Comparison of ENCODE assay signal across 7 mouse cellular contexts in genomic region chr7:45369836-45370474, GRCm38 (mm10). TPM values are rescaled to one million over a fixed set of nuclear protein-coding genes. Genes with fewer than 3 reads are reported as not detected.
DNase-seq lines count a peak whose midpoint lies in the region; ATAC-seq and TF ChIP-seq lines count a peak whose summit lies in the region.

No protein-coding gene starts in this region.

- no peak for ATAC-seq in embryonic facial prominence, embryonic 11.5 days (replicated peaks; ENCODE audit: insufficient number of reproducible peaks, low FRiP score, low TSS enrichment, low read depth)
- peak; percentile 1; the same call in 1 of the 2 replicates for ATAC-seq in midbrain, embryonic 13.5 days

- WGBS in lung, adult 2 months = 7% methylated on average over 52 of the region's 52 CpGs
- 10% methylated on average over 50 of the region's 52 CpGs for WGBS in embryonic facial prominence, embryonic 11.5 days
- WGBS in hindbrain, embryonic 10.5 days = 9% methylated on average over 52 of the region's 52 CpGs
- 8% methylated on average over 50 of the region's 52 CpGs for WGBS in midbrain, embryonic 13.5 days

- H3K27ac ChIP-seq in embryonic facial prominence, embryonic 11.5 days (replicated peaks; ENCODE audit: low read depth, low read length) = no peak overlapping the region
- H3K27ac ChIP-seq in hindbrain, embryonic 10.5 days = peak overlapping the region; percentile 59; the same call in 1 of the 2 replicates
- H3K27ac ChIP-seq in midbrain, embryonic 13.5 days = no peak overlapping the region

- H3K4me2 ChIP-seq in embryonic facial prominence, embryonic 11.5 days (ENCODE audit: low read depth, low read length) = peak overlapping the region; percentile 91
- H3K4me2 ChIP-seq in midbrain, embryonic 13.5 days (replicated peaks) = peak overlapping the region; percentile 88

- H3K9ac ChIP-seq in embryonic facial prominence, embryonic 11.5 days (replicated peaks; ENCODE audit: low read length) = peak overlapping the region; percentile 43
- peak overlapping the region; percentile 75 for H3K9ac ChIP-seq in midbrain, embryonic 13.5 days (replicated peaks)

- no peak for TF ChIP-seq POLR2A in lung, adult 2 months (IDR thresholded peaks at IDR 0.05; ENCODE audit: borderline replicate concordance, extremely low read depth, low read depth, low read length)

- no peak for TF ChIP-seq CTCF in lung, adult 2 months (IDR thresholded peaks at IDR 0.05; ENCODE audit: insufficient read depth, low read length)

- no peak for DNase-seq in lung, adult 2 months
- DNase-seq in lung, postnatal 4 days = no peak
- no peak for DNase-seq in embryonic facial prominence, embryonic 11.5 days (ENCODE audit: low spot score)
- no peak for DNase-seq in hindbrain, embryonic 10.5 days (ENCODE audit: low spot score)
- DNase-seq in gastrocnemius, postnatal 10 days = no peak
- DNase-seq in natural killer cell, adult 2 months (ENCODE audit: low spot score in 2 of 2) = no peak

- H3K9me3 ChIP-seq in embryonic facial prominence, embryonic 11.5 days (replicated peaks; ENCODE audit: control insufficient read depth, low read length) = no peaks in the 10 kb centered on the region
- no peaks in the 10 kb centered on the region for H3K9me3 ChIP-seq in hindbrain, embryonic 10.5 days
- H3K9me3 ChIP-seq in midbrain, embryonic 13.5 days = no peaks in the 10 kb centered on the region

- H3K27me3 ChIP-seq in embryonic facial prominence, embryonic 11.5 days (ENCODE audit: control insufficient read depth, insufficient read depth, low read length) = peaks cover 29% of the 10 kb centered on the region
- H3K27me3 ChIP-seq in hindbrain, embryonic 10.5 days (ENCODE audit: insufficient read depth, poor library complexity, severe bottlenecking) = peaks cover 45% of the 10 kb centered on the region
- peaks cover 18% of the 10 kb centered on the region for H3K27me3 ChIP-seq in midbrain, embryonic 13.5 days

- no peaks in the 10 kb centered on the region; the same call in none of the 2 replicates for H3K4me1 ChIP-seq in lung, adult 2 months (ENCODE audit: control insufficient read depth, insufficient read depth, low read length)
- peaks cover 12% of the 10 kb centered on the region; the same call in 1 of the 2 replicates for H3K4me1 ChIP-seq in embryonic facial prominence, embryonic 11.5 days (ENCODE audit: control insufficient read depth, insufficient read depth, low read length)
- H3K4me1 ChIP-seq in hindbrain, embryonic 10.5 days (replicated peaks) = peaks cover 49% of the 10 kb centered on the region
- peaks cover 40% of the 10 kb centered on the region for H3K4me1 ChIP-seq in midbrain, embryonic 13.5 days (replicated peaks)

- peak overlapping the region; percentile 55 for H3K4me3 ChIP-seq in lung, adult 2 months (replicated peaks; ENCODE audit: extremely low read depth, low read depth, low read length)
- H3K4me3 ChIP-seq in embryonic facial prominence, embryonic 11.5 days (ENCODE audit: low read depth, low read length) = peak overlapping the region; percentile 46
- peak overlapping the region; percentile 63 for H3K4me3 ChIP-seq in hindbrain, embryonic 10.5 days
- H3K4me3 ChIP-seq in midbrain, embryonic 13.5 days (replicated peaks) = peak overlapping the region; percentile 48

- H3K36me3 ChIP-seq in embryonic facial prominence, embryonic 11.5 days (replicated peaks; ENCODE audit: control insufficient read depth, insufficient read depth, low read depth, low read length) = no peaks in the 10 kb centered on the region
- H3K36me3 ChIP-seq in hindbrain, embryonic 10.5 days = peaks cover 31% of the 10 kb centered on the region
- peaks cover 29% of the 10 kb centered on the region for H3K36me3 ChIP-seq in midbrain, embryonic 13.5 days

RNA-seq across cellular contexts. Expression of gene Lin7b, which starts 0.4 kb away (rescaled TPM):
- 1.4 and 2.2 TPM in 2 replicates for polyA plus RNA-seq in lung, adult 2 months (2012; rRNA removed)
- 0.77 and 0.86 TPM in 2 replicates for polyA plus RNA-seq in embryonic facial prominence, embryonic 11.5 days (2014; fragmentation: Nextera tagmentation; extraction: Ambion mirVana)
- polyA plus RNA-seq in hindbrain, embryonic 10.5 days (2016; fragmentation: Nextera tagmentation; extraction: Ambion mirVana) = 0.89 and 1.5 TPM in 2 replicates
- polyA plus RNA-seq in midbrain, embryonic 13.5 days (2015; fragmentation: Nextera tagmentation; extraction: Ambion mirVana) = 7.1 and 7.9 TPM in 2 replicates
- total RNA-seq in gastrocnemius, postnatal 10 days (2021) = 1 to 10 TPM; 1.9 to 2.0 TPM

RNA-seq across cellular contexts. Expression of gene Ppfia3, which starts 3.1 kb away (rescaled TPM):
- polyA plus RNA-seq in lung, adult 2 months (2012; rRNA removed) = 1.2 and 3.7 TPM in 2 replicates
- 7.4 TPM in 2 replicates for polyA plus RNA-seq in embryonic facial prominence, embryonic 11.5 days (2014; fragmentation: Nextera tagmentation; extraction: Ambion mirVana)
- polyA plus RNA-seq in hindbrain, embryonic 10.5 days (2016; fragmentation: Nextera tagmentation; extraction: Ambion mirVana) = 8.4 and 12.9 TPM in 2 replicates
- 17.2 and 19.8 TPM in 2 replicates for polyA plus RNA-seq in midbrain, embryonic 13.5 days (2015; fragmentation: Nextera tagmentation; extraction: Ambion mirVana)
- under 1 TPM; 0.89 to 0.97 TPM for total RNA-seq in gastrocnemius, postnatal 10 days (2021)

RNA-seq across cellular contexts. Expression of gene Snrnp70, which starts 25.6 kb away (rescaled TPM):
- polyA plus RNA-seq in lung, adult 2 months (2012; rRNA removed) = 240 and 319 TPM in 2 replicates
- polyA plus RNA-seq in embryonic facial prominence, embryonic 11.5 days (2014; fragmentation: Nextera tagmentation; extraction: Ambion mirVana) = 71.6 and 75.0 TPM in 2 replicates
- polyA plus RNA-seq in hindbrain, embryonic 10.5 days (2016; fragmentation: Nextera tagmentation; extraction: Ambion mirVana) = 223 and 271 TPM in 2 replicates
- polyA plus RNA-seq in midbrain, embryonic 13.5 days (2015; fragmentation: Nextera tagmentation; extraction: Ambion mirVana) = 223 and 238 TPM in 2 replicates
- total RNA-seq in gastrocnemius, postnatal 10 days (2021) = 100 to 1,000 TPM; 123 to 156 TPM

RNA-seq across cellular contexts. Expression of gene Hrc, which starts 34.9 kb away (rescaled TPM):
- polyA plus RNA-seq in lung, adult 2 months (2012; rRNA removed) = 2.4 and 10.0 TPM in 2 replicates
- polyA plus RNA-seq in embryonic facial prominence, embryonic 11.5 days (2014; fragmentation: Nextera tagmentation; extraction: Ambion mirVana) = 0.33 and 0.34 TPM in 2 replicates
- 0.36 and 0.42 TPM in 2 replicates for polyA plus RNA-seq in hindbrain, embryonic 10.5 days (2016; fragmentation: Nextera tagmentation; extraction: Ambion mirVana)
- polyA plus RNA-seq in midbrain, embryonic 13.5 days (2015; fragmentation: Nextera tagmentation; extraction: Ambion mirVana) = 0.10 and 0.26 TPM in 2 replicates
- total RNA-seq in gastrocnemius, postnatal 10 days (2021) = 100 to 1,000 TPM; 579 to 609 TPM

RNA-seq across cellular contexts. Expression of gene Kcna7, which starts 35.5 kb away (rescaled TPM):
- 0.23 and 2.3 TPM in 2 replicates for polyA plus RNA-seq in lung, adult 2 months (2012; rRNA removed)
- polyA plus RNA-seq in embryonic facial prominence, embryonic 11.5 days (2014; fragmentation: Nextera tagmentation; extraction: Ambion mirVana) = not detected in 2 replicates
- polyA plus RNA-seq in hindbrain, embryonic 10.5 days (2016; fragmentation: Nextera tagmentation; extraction: Ambion mirVana) = 0.07 TPM in 1 of 2 replicates, not detected in the other
- polyA plus RNA-seq in midbrain, embryonic 13.5 days (2015; fragmentation: Nextera tagmentation; extraction: Ambion mirVana) = not detected in 2 replicates
- 10 to 100 TPM; 25.4 to 29.6 TPM for total RNA-seq in gastrocnemius, postnatal 10 days (2021)
